Mouse (Mus musculus) bone marrow, adult 2 months (tissue): Measurements from ENCODE around the gene Ifngr2.

Experiments used
- CTCF ChIP-seq: fragments of 200-500 bp; IDR thresholded peaks from 2 replicates; pipeline ENCODE4 v1.5.1; 2011; ENCODE audit warnings: low read length, control low read depth; ENCODE audit not compliant: control insufficient read depth, insufficient read depth
- POLR2A ChIP-seq: fragments of 200-500 bp; IDR thresholded peaks from 2 replicates; pipeline ENCODE4 v1.6.1; 2011; ENCODE audit warnings: low read depth, mild to moderate bottlenecking, control low read depth, low read length, borderline replicate concordance; ENCODE audit not compliant: control insufficient read depth

DNA sequence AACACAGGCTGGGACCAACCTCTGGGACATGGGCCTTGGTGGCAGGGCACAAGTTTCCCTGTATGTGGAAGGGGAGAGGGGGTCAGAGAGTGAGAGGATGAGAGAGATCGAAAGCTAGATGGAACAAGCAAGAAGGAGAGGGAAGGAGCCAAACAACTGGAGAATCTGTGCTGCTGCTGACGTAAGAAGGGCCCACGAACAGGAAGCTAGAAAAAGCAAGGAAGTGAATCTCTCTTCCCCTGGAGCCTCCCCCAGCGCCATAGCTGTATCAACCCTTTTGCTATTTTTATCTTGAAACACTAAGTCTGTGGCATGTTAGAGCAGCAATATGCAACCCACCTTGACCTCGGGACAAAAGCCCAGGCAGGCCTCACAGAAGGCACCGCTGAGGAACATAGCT lies 8.8 kb upstream of the Ifngr2 start:
- no peak for TF ChIP-seq CTCF
- TF ChIP-seq POLR2A: no peak
